Mouse (Mus musculus) small intestine, adult 2 months (tissue): ENCODE results near the gene Gm14443. TPM values are rescaled to one million over a fixed set of nuclear protein-coding genes. Genes with fewer than 3 reads are reported as not detected.
"Not testable (repeated sequence)": the region's sequence is repeated elsewhere in the genome, so short reads cannot be mapped to it uniquely, and the experiment has no call there.

Experiments used
- H3K27ac ChIP-seq: fragments of 200-500 bp; 2 replicates; pipeline ENCODE4 v1.5.1; 2012; ENCODE audit warnings: low read depth, low read length, control low read depth, inconsistent platforms; ENCODE audit not compliant: insufficient read depth
- H3K27me3 ChIP-seq: fragments of 200-500 bp; 2 replicates; pipeline ENCODE4 v1.6.1; 2012; ENCODE audit warnings: mild to moderate bottlenecking, moderate library complexity, low read length, inconsistent platforms; ENCODE audit not compliant: control insufficient read depth, insufficient read depth
- H3K36me3 ChIP-seq: fragments of 200-500 bp; 2 replicates; pipeline ENCODE4 v1.6.1; 2012; ENCODE audit warnings: mild to moderate bottlenecking, low read length, control low read depth, inconsistent platforms; ENCODE audit not compliant: control insufficient read depth, insufficient read depth
- H3K4me1 ChIP-seq: fragments of 200-500 bp; 2 replicates; pipeline ENCODE4 v1.6.1; 2012; ENCODE audit warnings: low read length, inconsistent platforms, mixed read lengths; ENCODE audit not compliant: control insufficient read depth, insufficient read depth, insufficient read length
- H3K4me3 ChIP-seq: fragments of 200-500 bp; 2 replicates; pipeline ENCODE4 v1.5.1; 2012; ENCODE audit warnings: low read depth, mild to moderate bottlenecking, control low read depth, inconsistent platforms, low read length, moderate library complexity
- CTCF ChIP-seq: fragments of 200-500 bp; IDR thresholded peaks from 2 replicates; pipeline ENCODE4 v1.5.1; 2012; ENCODE audit warnings: low read depth, mild to moderate bottlenecking, control low read depth, inconsistent platforms, low read length, moderate library complexity, mixed read lengths; ENCODE audit not compliant: insufficient replicate concordance, insufficient read length; ENCODE audit errors: extremely low read depth
- POLR2A ChIP-seq: fragments of 200-500 bp; IDR thresholded peaks from 2 replicates; pipeline ENCODE4 v1.6.1; 2012; ENCODE audit warnings: low read depth, mild to moderate bottlenecking, control low read depth, inconsistent platforms, low read length, moderate library complexity
- WGBS: fragments of 180-500 bp; shearing (Covaris S2); methylation state at CpG from one replicate; pipeline ENCODE4 v1.1.7; 2018; 5-methylcytosine and 5-hydroxymethylcytosine counted together
- polyA plus RNA-seq: library from polyadenylated mRNA; depleted of rRNA; stranded (reverse); fragments of >200 nt; gene quantifications from 2 replicates; pipeline ENCODE4 v1.2.3, GENCODE M21; 2012; rRNA removed

The Gm14443 gene
- polyA plus RNA-seq = 0.03 TPM in 1 of 2 replicates, not detected in the other

GRCm38 (mm10) chr2:175175401-175176180 lies at the start of gene Gm14443:
Gene Gm14443, minus strand, starts transcription at chr2:175175871.
- 71% methylated on average over 12 of the region's 12 CpGs for WGBS
- H3K27me3 ChIP-seq, H3K36me3 ChIP-seq, H3K4me3 ChIP-seq, H3K4me1 ChIP-seq, H3K27ac ChIP-seq: not testable (repeated sequence)

DNA sequence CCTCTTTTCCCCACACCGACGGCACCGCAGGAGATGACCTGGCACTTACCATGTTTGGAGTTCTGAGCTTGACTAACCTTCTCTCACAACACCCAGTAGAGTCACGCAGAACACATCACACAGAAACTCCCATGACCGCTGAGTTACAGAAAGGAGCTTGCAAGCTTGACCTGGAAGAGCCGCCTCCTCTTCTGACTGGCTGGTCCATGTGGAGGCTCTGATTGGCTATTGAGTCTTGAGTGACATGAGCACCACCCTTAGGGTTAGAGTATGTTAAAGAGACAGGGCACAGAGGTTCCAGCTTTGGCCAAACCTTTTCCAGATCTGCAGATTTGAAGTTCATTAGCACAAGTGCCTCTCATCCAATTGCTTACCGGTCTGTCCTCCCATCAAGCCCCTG lies 31.1 kb upstream of the Gm14443 start, which contains the start of gene Gm14391:
TSS of gene Gm14391 (minus strand) at position 186 of the 400 bp plus-strand sequence.
- H3K4me1 ChIP-seq, H3K27me3 ChIP-seq, H3K27ac ChIP-seq, H3K36me3 ChIP-seq, H3K4me3 ChIP-seq: not testable (repeated sequence)
- no CpG with 5 or more reads among the region's 7 CpGs for WGBS

DNA sequence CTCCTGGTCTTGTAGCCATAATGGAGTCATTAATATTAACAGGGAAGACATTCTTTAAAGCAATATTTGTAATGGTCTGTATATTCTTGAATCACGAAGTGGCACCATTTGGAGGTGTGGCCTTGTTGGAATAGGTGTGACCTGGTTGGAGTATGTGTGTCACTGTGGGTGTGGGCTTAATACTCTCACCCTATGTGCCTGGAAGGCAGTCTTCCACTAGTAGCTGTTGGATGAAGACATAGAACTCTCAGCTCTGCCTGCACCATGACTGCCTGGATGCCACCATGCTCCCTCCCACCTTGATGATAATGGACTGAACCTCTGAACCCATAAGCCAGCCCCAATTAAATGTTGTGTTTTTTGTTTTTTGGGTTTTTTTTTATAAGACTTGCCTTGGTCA lies 3.3 kb upstream of the Gm14443 start:
- not testable (repeated sequence) for H3K36me3 ChIP-seq, H3K4me1 ChIP-seq, H3K27me3 ChIP-seq, H3K27ac ChIP-seq, H3K4me3 ChIP-seq
- 54% methylated on average over 1 of the region's 1 CpGs for WGBS

DNA sequence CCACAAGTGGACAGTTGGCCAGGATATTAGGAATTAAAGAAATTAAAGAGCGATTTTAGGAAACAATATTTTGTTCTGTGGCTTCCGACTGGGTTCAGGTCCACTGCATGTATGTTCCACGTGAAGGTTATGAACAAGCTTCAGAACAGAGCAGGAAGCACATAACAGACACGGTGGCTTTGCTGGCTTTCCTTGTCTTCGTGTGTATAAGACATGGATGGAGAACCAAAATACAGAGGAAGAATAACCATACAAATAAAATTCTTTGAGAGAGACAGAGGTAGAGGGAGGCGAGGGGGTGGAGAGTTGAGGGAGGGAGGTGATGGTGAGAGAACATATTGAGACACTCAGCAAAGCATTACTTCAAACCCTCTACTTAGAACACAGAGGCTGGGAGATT lies 641 bp upstream of the Gm14443 start:
- 71% methylated on average over 6 of the region's 6 CpGs for WGBS
- Histone ChIP-seq H3K27ac (no peak overlapping the region), H3K27me3 (no peaks in the 10 kb centered on the region), H3K4me3 (no peak overlapping the region), H3K36me3 (no peaks in the 10 kb centered on the region), H3K4me1 (no peaks in the 10 kb centered on the region)
- no peak for TF ChIP-seq CTCF
- TF ChIP-seq POLR2A = no peak

DNA sequence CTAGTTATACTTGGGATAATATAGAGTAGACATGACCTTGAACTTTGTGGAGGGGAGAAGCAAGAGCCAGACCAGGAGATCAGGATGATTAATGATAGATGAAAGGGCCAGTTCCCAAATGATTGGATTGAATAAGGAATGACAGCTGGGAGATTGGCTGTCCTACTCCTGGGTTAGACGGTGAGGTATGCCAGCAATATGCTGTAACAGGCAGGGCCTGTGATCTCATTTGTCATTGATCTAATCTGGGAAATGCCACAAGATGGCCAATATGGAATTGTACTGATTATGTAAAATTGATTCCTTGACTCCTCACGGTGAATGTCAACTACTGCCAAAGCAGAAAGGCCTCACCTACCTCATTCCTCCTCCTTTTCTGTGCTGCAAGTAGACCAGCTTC lies 1.6 kb downstream of the Gm14443 start:
- not testable (repeated sequence) for H3K27ac ChIP-seq, H3K27me3 ChIP-seq, H3K4me1 ChIP-seq, H3K4me3 ChIP-seq, H3K36me3 ChIP-seq
- 84% methylated on average over 2 of the region's 2 CpGs for WGBS

DNA sequence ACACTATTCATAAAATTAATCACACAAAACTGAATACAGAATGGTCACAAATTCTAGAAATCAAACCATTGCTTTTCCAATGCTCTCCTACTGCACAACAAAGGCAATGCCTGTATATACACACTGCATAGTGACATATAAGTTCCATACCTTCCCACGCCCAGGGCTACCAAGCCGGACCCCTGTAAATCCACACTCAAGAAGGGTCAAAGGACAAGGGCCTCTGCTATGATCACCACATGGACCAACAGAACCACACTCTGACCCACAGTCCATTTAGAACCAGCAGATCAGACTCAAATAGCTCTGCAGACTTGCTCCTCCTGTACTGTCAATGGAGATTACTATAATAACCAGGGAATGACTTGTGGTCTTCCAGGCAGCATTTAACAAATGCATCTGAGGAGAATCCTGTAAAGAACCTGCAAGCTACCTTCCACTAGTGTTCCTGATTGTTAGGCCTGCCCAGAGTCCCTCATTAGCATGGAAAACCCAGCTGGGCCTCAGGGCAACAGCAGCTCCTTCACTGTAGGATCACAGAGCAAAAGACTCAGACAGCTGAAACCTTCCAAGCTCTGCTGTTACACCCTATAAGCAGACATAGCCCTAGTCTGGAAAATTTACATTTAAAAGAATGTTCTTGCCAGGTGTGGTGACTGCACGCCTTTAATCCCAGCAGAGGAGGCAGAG lies 2.6 kb downstream of the Gm14443 start:
- not testable (repeated sequence) for H3K27ac ChIP-seq, H3K4me3 ChIP-seq, H3K36me3 ChIP-seq, H3K4me1 ChIP-seq, H3K27me3 ChIP-seq
- 86% methylated on average over 3 of the region's 3 CpGs for WGBS

- 80% methylated on average over 3 of the region's 3 CpGs for WGBS
- Histone ChIP-seq H3K27me3 (no peaks in the 10 kb centered on the region), H3K4me1 (no peaks in the 10 kb centered on the region), H3K4me3 (no peak overlapping the region), H3K27ac (no peak overlapping the region), H3K36me3 (no peaks in the 10 kb centered on the region)
- TF ChIP-seq CTCF (no peak), POLR2A (no peak)
These were observed 3.5 kb downstream of the Gm14443 start for GRCm38 (mm10) chr2:175172123-175172522.

- H3K27ac ChIP-seq, H3K36me3 ChIP-seq, H3K27me3 ChIP-seq, H3K4me3 ChIP-seq, H3K4me1 ChIP-seq: not testable (repeated sequence)
- 90% methylated on average over 2 of the region's 2 CpGs for WGBS
These were observed 8.8 kb downstream of the Gm14443 start for GRCm38 (mm10) chr2:175166870-175167269.

DNA sequence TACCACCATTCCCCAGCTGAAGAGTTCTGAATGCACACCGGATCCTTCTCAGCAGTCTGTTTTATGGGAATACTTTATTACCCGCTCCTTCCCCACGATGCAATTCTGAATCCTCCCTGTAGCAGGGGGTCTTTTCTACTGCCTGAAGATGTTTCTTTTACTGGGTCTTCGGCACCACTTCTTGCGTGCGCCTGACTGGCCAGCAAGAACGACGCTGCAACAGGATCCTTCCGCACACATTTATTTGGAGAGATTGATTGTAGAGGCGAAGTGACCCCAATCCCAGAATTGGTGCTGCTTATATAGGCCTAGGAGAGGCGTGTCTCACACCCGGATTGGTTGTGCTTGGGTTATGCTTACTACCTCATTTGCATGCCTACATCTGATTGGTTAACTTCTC lies 10.6 kb downstream of the Gm14443 start:
- not testable (repeated sequence) for H3K27ac ChIP-seq, H3K4me1 ChIP-seq, H3K36me3 ChIP-seq, H3K27me3 ChIP-seq, H3K4me3 ChIP-seq
- WGBS = 94% methylated on average over 12 of the region's 12 CpGs

- not testable (repeated sequence) for H3K4me3 ChIP-seq, H3K36me3 ChIP-seq, H3K27me3 ChIP-seq, H3K4me1 ChIP-seq, H3K27ac ChIP-seq
- WGBS = 89% methylated on average over 4 of the region's 4 CpGs
These were observed 14.2 kb downstream of the Gm14443 start for GRCm38 (mm10) chr2:175161438-175161837.
